Mouse (Mus musculus) kidney, adult 11 months (tissue): ENCODE results near the gene Pfdn4.
"Not testable (repeated sequence)": the region's sequence is repeated elsewhere in the genome, so short reads cannot be mapped to it uniquely, and the experiment has no call there.

Experiments
- DNase-seq: peaks from one replicate; pipeline ENCODE4 v3.0.0; 2022

Pfdn4 gene

GRCm38 (mm10) chr2:170496154-170496930, at the start of gene Pfdn4:
Pfdn4 (plus strand) TSS chr2:170496428.
- no peak for DNase-seq

DNA sequence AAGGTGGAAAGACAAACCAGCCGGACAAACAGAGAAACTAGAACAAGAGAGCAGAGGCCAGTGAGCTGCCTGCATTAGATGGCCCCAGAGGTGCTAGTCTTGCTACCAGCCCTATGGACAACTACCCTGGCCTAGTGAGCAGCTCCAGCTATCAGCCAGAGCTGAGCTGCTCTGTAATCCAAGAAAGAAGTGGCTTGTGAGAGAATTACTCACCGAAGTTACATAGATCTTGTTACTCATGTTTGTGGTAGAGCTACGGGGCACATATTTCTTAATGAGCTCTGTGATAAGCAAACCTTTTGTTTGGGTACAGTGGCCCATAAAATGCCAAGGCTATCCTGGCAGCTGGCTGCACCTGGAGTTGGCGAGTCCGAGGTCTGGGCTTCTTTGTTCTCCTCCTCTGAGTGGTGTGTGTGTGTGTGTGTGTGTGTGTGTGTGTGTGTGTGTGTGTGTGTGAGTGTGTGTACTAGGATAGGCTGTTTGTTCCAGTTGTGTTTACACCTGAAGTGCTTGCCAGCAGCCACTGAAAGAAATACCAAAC, 49.3 kb upstream of the Pfdn4 start:
- no peak for DNase-seq

GRCm38 (mm10) chr2:170447651-170448050, 48.6 kb upstream of the Pfdn4 start:
- no peak for DNase-seq

- DNase-seq = peak; percentile 76
Observed at GRCm38 (mm10) chr2:170450933-170451332, 45.3 kb upstream of the Pfdn4 start.

GRCm38 (mm10) chr2:170453809-170454208, 42.4 kb upstream of the Pfdn4 start:
- not testable (repeated sequence) for DNase-seq

DNA sequence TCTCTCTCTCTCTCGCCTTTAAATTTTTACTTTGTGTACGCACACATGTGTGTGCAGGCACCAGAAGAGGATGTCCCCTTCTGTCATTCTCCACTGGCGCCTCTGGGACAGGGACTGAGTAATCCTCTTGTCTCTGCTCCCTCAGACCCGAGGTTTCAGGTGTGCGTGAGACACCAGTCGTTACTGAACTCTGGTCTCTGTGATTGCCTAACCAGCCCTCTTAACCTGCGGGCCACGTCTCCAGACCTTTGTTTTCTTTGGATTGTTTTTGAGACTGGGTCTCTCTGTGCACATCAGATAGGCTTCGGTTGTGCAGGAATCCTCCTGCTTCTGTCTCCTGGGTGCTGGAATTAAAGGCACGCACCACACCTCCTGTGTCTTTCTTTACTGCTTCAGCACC, 37.0 kb upstream of the Pfdn4 start:
- no peak for DNase-seq

GRCm38 (mm10) chr2:170459805-170460204, 36.4 kb upstream of the Pfdn4 start:
- DNase-seq = peak; percentile 83

GRCm38 (mm10) chr2:170461652-170462051, 34.6 kb upstream of the Pfdn4 start:
- DNase-seq = peak; percentile 81

DNA sequence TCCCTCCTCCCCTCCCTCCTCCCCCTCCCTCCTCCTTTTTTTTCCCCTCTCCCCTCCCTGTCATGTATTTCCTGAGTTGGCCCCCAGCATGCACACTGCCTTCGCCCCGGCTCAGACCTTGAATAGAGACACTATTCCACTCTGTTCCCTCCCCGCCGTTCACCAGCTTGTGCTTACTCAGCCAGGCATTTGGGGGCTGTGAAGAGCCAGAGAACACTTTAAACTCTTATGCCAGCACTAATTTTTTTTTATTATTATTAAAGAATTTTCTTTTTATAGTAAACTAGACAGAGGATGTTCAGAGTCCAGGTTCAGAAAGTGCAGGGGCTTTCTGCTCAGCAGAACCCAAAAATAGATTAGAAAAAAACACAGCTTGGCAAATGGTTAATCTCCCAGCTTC, 31.4 kb upstream of the Pfdn4 start:
- DNase-seq = peak; percentile 76

GRCm38 (mm10) chr2:170468009-170468408, 28.2 kb upstream of the Pfdn4 start:
- DNase-seq = no peak

DNA sequence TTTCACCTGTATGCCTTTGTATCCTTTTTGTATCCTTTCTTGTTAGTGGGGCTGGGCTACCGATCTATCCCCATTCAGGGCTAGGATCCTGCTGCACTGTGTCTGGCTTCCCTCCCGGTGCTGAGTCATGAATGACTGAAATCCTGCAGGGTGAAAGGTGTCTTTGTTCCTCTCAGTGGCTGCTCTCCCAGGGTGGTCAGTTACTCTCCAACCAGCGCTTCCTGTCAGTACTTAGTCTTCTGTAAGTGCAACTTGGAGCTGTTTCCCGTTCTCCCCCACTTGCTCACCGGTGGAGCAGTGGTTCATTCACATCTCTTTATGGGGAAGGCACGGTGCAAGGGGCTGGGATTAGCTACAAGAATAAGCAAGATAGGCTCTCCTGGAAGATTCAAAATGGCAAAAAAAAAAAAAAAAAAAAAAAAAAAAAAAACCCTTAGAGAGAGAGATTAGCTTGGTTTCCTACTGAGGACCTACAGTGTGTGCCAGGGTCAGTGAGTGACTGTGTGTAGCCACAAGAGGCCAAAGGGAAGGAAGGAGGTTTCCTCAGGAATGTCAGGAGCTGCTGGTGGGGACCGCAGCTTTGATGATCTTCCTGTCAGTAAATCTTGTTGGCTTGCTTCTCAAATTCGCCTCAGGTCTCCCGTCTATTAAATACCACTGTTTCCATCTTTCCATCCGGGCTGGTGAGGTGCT, 26.5 kb upstream of the Pfdn4 start:
- peak; percentile 86 for DNase-seq

DNA sequence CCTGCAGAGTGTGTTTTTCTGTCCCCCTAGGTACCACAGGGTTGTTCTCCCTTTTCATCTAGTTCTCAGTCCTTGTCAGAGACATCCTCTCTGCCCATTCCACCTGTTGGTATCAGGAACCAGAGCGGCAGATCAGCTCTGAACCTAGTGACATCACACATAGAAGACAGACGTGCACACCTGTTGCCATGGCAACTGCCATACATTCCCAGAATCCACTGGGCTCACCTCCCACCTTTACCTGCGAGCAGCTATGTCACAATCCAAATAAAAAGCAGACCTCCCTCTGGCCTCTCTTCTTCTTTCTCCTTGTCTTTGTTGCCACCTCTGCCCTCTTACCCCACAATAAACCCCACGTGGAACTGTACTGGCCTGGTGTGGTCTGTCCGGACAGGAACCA, 25.6 kb upstream of the Pfdn4 start:
- DNase-seq = no peak

- DNase-seq = peak; percentile 22
Observed at GRCm38 (mm10) chr2:170474125-170474524, 22.1 kb upstream of the Pfdn4 start.

DNA sequence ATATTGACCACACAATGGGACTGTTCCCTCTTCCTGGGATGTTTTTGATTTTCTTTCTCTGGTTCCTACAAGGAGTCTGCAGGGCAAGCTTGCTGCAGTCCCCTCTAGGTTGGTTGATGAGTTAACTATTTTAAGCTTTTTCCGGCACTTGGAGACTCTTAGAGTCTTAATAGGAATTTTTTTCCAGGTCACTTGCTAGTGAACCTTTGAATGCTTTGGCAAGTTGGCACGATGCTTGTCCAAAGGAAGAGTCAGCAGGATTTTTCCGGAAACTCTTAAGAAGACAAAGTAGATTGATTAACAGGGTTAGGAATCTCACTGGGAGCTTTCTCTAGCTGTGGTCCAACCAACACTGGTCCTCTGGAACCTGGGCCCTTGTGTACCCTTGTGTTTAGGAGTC, 21.1 kb upstream of the Pfdn4 start:
- peak; percentile 83 for DNase-seq

GRCm38 (mm10) chr2:170476215-170476614, 20.0 kb upstream of the Pfdn4 start:
- DNase-seq = no peak

- DNase-seq = no peak
Observed at GRCm38 (mm10) chr2:170476643-170477042, 19.6 kb upstream of the Pfdn4 start.

- no peak for DNase-seq
Observed at GRCm38 (mm10) chr2:170482019-170482540, 14.1 kb upstream of the Pfdn4 start.

DNA sequence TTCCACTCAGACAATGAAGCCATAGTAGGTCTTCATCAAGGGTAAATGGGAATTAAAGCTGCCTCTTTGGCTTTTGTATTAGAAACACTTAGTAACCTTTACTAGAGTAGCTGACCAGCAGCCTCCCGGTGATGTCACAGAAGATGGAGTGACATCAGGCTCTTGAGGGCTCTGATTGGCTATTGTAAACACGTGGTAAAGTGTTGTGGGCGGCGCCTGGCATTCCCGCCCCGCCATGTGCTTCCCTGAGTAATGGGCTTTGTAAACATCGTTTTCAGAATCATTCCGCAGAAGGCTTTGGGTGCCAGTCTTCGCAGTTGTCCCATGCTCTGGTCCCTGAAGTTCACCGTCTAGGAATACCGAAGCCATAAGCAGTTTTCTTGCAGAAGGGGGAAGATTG, 12.3 kb upstream of the Pfdn4 start:
- no peak for DNase-seq

DNA sequence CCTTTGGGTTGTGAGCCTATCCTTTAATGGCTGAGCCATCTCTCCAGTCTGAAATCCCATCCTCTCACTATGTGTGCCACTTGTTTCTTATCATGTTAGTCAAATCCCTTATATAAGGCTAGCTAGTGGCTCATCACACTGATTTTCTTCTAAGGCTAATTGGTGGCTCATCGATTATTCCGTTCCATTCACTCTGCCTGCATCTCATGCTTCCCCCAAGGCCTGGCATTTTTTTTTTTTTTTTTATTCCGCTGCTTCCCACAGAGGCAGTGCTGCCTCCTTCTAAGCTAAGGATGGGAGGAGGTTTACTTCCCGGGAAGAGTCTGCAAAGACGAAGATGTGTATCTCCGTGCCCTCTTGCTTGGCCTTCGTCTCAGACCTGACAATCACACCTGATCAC, 9.0 kb upstream of the Pfdn4 start:
- no peak for DNase-seq

- DNase-seq = no peak
Observed at GRCm38 (mm10) chr2:170487890-170488502, 8.2 kb upstream of the Pfdn4 start.

DNA sequence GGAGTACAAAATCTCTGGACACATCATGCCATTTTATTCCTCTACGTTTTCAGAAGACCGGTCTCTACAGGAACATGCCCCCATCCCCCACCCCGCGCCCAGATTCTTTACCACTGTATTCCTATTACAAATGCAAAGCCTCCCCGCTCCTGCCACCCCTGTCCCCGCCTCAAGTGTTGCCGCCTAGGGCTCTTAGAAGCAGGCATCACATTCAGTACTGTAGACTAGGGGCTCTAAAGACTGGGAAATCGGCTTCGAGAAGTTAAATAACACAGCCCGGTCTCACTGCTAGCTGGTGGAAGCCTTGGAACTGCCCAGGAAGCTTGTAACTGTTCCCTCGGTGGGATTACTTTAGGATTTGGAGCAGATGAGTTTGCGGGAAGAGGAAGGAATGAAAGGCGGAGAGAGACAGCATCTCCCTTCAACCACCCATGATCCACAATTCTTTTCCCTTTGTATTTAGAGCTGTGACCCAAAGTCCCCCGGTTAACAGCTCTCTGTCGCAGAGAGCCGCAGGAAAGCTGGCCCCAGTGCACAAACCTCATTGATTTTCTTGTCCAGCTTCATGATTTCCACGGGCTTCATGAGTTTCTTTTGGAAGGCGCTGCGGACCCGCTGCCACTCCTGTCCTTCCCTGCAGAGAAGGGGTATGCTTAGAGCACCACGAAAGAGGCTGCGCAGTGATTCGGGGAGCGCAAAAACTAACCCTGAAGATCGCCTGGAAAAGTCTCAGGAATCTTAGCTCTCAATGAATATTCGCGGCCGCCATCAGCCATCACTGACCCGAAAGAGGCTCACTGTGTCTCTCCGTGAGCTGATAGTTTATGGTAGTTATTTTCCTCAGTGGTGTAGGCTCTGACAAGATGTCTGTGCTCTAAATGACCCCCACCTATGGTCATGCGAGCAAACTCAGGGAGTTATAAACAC, 1.2 kb upstream of the Pfdn4 start:
- DNase-seq = no peak

DNA sequence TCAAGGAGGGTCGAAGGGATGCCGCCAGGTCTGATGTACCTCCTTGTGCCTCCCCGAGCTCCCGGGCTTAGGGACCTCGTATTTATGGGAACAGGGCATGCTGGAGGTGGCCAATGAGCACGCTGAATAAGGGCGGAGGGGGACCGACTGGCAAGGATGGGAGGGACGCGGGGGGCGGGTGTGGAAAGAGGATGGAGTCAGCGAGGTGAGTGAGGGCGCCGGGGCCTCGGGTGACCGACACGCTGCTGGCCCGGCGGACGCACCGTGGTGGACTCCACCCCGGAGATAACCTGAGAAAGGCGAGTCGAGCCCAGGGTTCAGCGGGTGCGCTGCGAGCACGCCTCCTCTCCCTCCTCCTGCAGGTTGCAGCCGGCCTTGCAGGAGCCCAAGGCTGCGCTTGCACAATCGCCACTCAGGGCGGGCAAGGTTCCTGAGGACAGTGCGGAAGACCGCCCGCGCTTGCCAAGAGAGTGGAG, 901 bp downstream of the Pfdn4 start, which contains the start of gene Cyp24a1:
Cyp24a1 (minus strand) TSS at position 55 of the 476 bp plus-strand sequence.
- peak; percentile 88 for DNase-seq
